Mouse (Mus musculus) CH12.LX (cell line): ENCODE data around the gene Sys1.

Source experiments
- CTCF ChIP-seq, 2 experiments: IDR thresholded peaks in 1 of 2; conservative IDR thresholded peaks in 1 of 2; 2 replicates each; pipeline ENCODE4 v1.5.1; 2011 to 2012; ENCODE audit warnings: low read depth in 2 of 2, low read length in 2 of 2, improper control_type of control experiment in 1 of 2, inconsistent platforms in 1 of 2, mild to moderate bottlenecking in 1 of 2, moderate library complexity in 1 of 2
- POLR2AphosphoS2 ChIP-seq: IDR thresholded peaks from 2 replicates; pipeline ENCODE4 v1.6.1; 2011; ENCODE audit warnings: low read depth, low read length, improper control_type of control experiment

DNA sequence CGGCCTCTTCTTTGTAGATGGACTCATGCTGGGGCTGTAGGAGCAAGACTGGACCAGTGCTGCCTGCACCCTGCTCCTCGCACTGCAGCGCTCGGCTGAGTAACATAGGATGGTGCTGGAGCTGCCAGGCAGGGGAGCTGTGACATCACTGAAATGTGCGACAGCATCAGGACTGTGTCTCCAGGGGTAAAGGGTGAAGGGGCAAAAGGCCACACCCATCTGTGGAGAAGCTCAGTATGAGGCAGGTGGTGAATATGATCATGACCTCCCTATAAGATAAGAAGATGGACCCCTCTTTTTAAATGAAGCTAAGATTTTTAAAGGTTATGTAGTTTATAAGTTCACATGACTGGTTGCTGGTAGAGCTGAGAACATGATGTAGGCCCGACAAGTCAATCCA, 16.9 kb downstream of the Sys1 start, which contains the start of gene Trp53tg5:
- no peak for TF ChIP-seq POLR2AphosphoS2
- no peak for TF ChIP-seq CTCF (conservative IDR thresholded peaks at IDR 0.05 in 1 of 2, IDR thresholded peaks at IDR 0.05 in 1 of 2; ENCODE audit: low read depth in 2 of 2, low read length in 2 of 2)
